ENCODE assay signal across 17 mouse cellular contexts in genomic region chr15:37008546-37008945, GRCm38 (mm10). TPM values are rescaled to one million over a fixed set of nuclear protein-coding genes. Genes with fewer than 3 reads are reported as not detected.
DNase-seq lines count a peak whose midpoint lies in the region; ATAC-seq and TF ChIP-seq lines count a peak whose summit lies in the region.
"Had no signal": no experiment of that assay in that cellular context is flagged by ENCODE, and none has a peak within 500 bp of the region (broad histone marks: within the 10 kb centered on the region; RNA-seq: fewer than 3 reads in every experiment).

No protein-coding gene starts in this region.

- no peak for DNase-seq in heart, postnatal 0 days (ENCODE audit: low spot score)
- no peak for DNase-seq in heart, embryonic 10.5 days (ENCODE audit: low spot score)
- no peak for DNase-seq in liver, postnatal 0 days
- DNase-seq in liver (no peak), ES-E14 (ENCODE audit: low read depth, low spot score) (no peak)
- peak; percentile 16 for DNase-seq in induced T-regulatory cell, adult 2 months (ENCODE audit: low read depth)
- no peak for DNase-seq in adrenal gland, postnatal 4 days (ENCODE audit: low spot score in 2 of 2)
- DNase-seq: adrenal gland, adult 8-10 months; cerebellum, adult 18-20 months; gastrocnemius, postnatal 25 days; layer of hippocampus, adult 9-11 months; thymus, postnatal 25 days had no signal

- TF ChIP-seq CTCF in heart, postnatal 0 days (IDR thresholded peaks at IDR 0.05; ENCODE audit: low read depth) = no peak
- TF ChIP-seq CTCF in liver, postnatal 0 days (IDR thresholded peaks at IDR 0.05; ENCODE audit: low read depth) = no peak

- H3K4me1 ChIP-seq in heart, postnatal 0 days (ENCODE audit: control insufficient read depth, insufficient read depth) = peaks cover 25% of the 10 kb centered on the region
- peaks cover 21% of the 10 kb centered on the region for H3K4me1 ChIP-seq in heart, embryonic 10.5 days
- H3K4me1 ChIP-seq in liver, postnatal 0 days (ENCODE audit: insufficient read depth) = peaks cover 19% of the 10 kb centered on the region
- H3K4me1 ChIP-seq in ES-E14 (ENCODE audit: control insufficient read depth in 2 of 2, insufficient read depth in 2 of 2, low read length in 2 of 2, poor library complexity in 1 of 2) = peaks cover 9 to 14% of the 10 kb centered on the region in 2 experiments
- peaks cover 12% of the 10 kb centered on the region for H3K4me1 ChIP-seq in intestine, embryonic 16.5 days (ENCODE audit: control insufficient read depth, insufficient read depth, low read length)

- in situ Hi-C loops in ES-E14 (cut with MboI; ENCODE audit: low sequenced_read_pairs in 2 of 2, unreplicated experiment in 2 of 2) = no loop called here

- H3K9ac ChIP-seq in heart, postnatal 0 days (replicated peaks; ENCODE audit: low read depth, low read length) = no peak overlapping the region
- H3K9ac ChIP-seq in liver, postnatal 0 days (replicated peaks) = no peak overlapping the region
- H3K9ac ChIP-seq in ES-E14 (ENCODE audit: insufficient read depth, low read depth, low read length, poor library complexity, severe bottlenecking) = no peak overlapping the region
- H3K9ac ChIP-seq in intestine, embryonic 16.5 days (ENCODE audit: low read depth, low read length) = no peak overlapping the region

- TF ChIP-seq EP300 in heart, postnatal 0 days (IDR thresholded peaks at IDR 0.05; ENCODE audit: low read depth) = no peak
- no peak for TF ChIP-seq EP300 in liver, postnatal 0 days (IDR thresholded peaks at IDR 0.05; ENCODE audit: low read depth)

- no peak overlapping the region for H3K4me3 ChIP-seq in heart, postnatal 0 days (ENCODE audit: low read depth, low read length)
- no peak overlapping the region for H3K4me3 ChIP-seq in heart, embryonic 10.5 days
- H3K4me3 ChIP-seq in liver, postnatal 0 days (ENCODE audit: low read depth, low read length) = no peak overlapping the region
- peak overlapping the region in 1 of 2 experiments; percentile 97; a peak in 2 of 4 replicates for H3K4me3 ChIP-seq in ES-E14 (ENCODE audit: insufficient read depth in 1 of 2, low read depth in 1 of 2, low read length in 2 of 2, poor library complexity in 1 of 2, severe bottlenecking in 1 of 2)
- H3K4me3 ChIP-seq in intestine, embryonic 16.5 days (ENCODE audit: low read length) = no peak overlapping the region

- no peak overlapping the region for H3K4me2 ChIP-seq in heart, postnatal 0 days (ENCODE audit: low read depth, low read length)
- no peak overlapping the region for H3K4me2 ChIP-seq in liver, postnatal 0 days (ENCODE audit: low read depth, low read length)
- no peak overlapping the region for H3K4me2 ChIP-seq in intestine, embryonic 16.5 days (ENCODE audit: low read depth, low read length)

- peak overlapping the region; percentile 98 for H3K27ac ChIP-seq in heart, postnatal 0 days (ENCODE audit: low read depth)
- no peak overlapping the region; the same call in 1 of the 2 replicates for H3K27ac ChIP-seq in heart, embryonic 10.5 days
- peak overlapping the region; percentile 8; the same call in 1 of the 2 replicates for H3K27ac ChIP-seq in liver, postnatal 0 days (ENCODE audit: low read depth)
- H3K27ac ChIP-seq in ES-E14 (ENCODE audit: insufficient read depth, low read depth, low read length, poor library complexity, severe bottlenecking) = peak overlapping the region; percentile 98; the same call in 1 of the 2 replicates
- H3K27ac ChIP-seq in intestine, embryonic 16.5 days (ENCODE audit: low read length) = no peak overlapping the region

- H3K9me3 ChIP-seq in heart, postnatal 0 days (replicated peaks; ENCODE audit: control insufficient read depth, low read length) = no peaks in the 10 kb centered on the region
- no peaks in the 10 kb centered on the region for H3K9me3 ChIP-seq in heart, embryonic 10.5 days
- H3K9me3 ChIP-seq in liver, postnatal 0 days (ENCODE audit: low read length) = no peaks in the 10 kb centered on the region
- H3K9me3 ChIP-seq in ES-E14 (ENCODE audit: control insufficient read depth, insufficient read depth, low read depth, low read length) = no peaks in the 10 kb centered on the region
- no peaks in the 10 kb centered on the region for H3K9me3 ChIP-seq in intestine, embryonic 16.5 days (ENCODE audit: control insufficient read depth, low read length)
- H3K9me3 ChIP-seq: embryonic facial prominence, embryonic 13.5 days; intestine, embryonic 15.5 days; limb, embryonic 13.5 days; lung, embryonic 15.5 days had no signal

- ATAC-seq in heart, postnatal 0 days (ENCODE audit: insufficient read depth, low read depth) = no peak
- no peak for ATAC-seq in liver, postnatal 0 days
- no peak for ATAC-seq in intestine, embryonic 16.5 days
- ATAC-seq: intestine, embryonic 15.5 days had no signal

- no peaks in the 10 kb centered on the region for H3K36me3 ChIP-seq in heart, postnatal 0 days (replicated peaks; ENCODE audit: control insufficient read depth, insufficient read depth, low read length)
- peaks cover 8% of the 10 kb centered on the region; the same call in 1 of the 2 replicates for H3K36me3 ChIP-seq in heart, embryonic 10.5 days
- peaks cover under 1% of the 10 kb centered on the region; the same call in 1 of the 2 replicates for H3K36me3 ChIP-seq in liver, postnatal 0 days (replicated peaks; ENCODE audit: insufficient read depth, low read length)
- H3K36me3 ChIP-seq in ES-E14 (ENCODE audit: control insufficient read depth, insufficient read depth, low read length, poor library complexity, severe bottlenecking) = peaks cover 2% of the 10 kb centered on the region
- no peaks in the 10 kb centered on the region for H3K36me3 ChIP-seq in intestine, embryonic 16.5 days (ENCODE audit: control insufficient read depth, insufficient read depth, low read length)
- H3K36me3 ChIP-seq: intestine, embryonic 15.5 days had no signal

- H3K27me3 ChIP-seq in heart, postnatal 0 days (ENCODE audit: control insufficient read depth, insufficient read depth, low read length) = no peaks in the 10 kb centered on the region
- no peaks in the 10 kb centered on the region for H3K27me3 ChIP-seq in heart, embryonic 10.5 days (ENCODE audit: insufficient read depth, poor library complexity, severe bottlenecking)
- H3K27me3 ChIP-seq in liver, postnatal 0 days (ENCODE audit: insufficient read depth, low read length) = no peaks in the 10 kb centered on the region
- H3K27me3 ChIP-seq in intestine, embryonic 16.5 days (replicated peaks; ENCODE audit: control insufficient read depth, insufficient read depth, low read length) = no peaks in the 10 kb centered on the region
- H3K27me3 ChIP-seq: embryonic facial prominence, embryonic 13.5 days; intestine, embryonic 15.5 days; limb, embryonic 13.5 days; lung, embryonic 15.5 days had no signal

TF ChIP-seq in ES-E14, 5 proteins besides CTCF, POLR2A, EP300 and RAD21:
- TF ChIP-seq ZC3H11A (IDR thresholded peaks at IDR 0.05; ENCODE audit: borderline replicate concordance, low read depth, low read length) (no peak), MAFK (IDR thresholded peaks at IDR 0.05; ENCODE audit: insufficient read depth, low read depth, low read length) (0 out of 2 replicates have a peak, but pooled peaks have one; percentile 36)

RNA-seq across cellular contexts. Expression of gene Zfp706, which starts 1.0 kb away (rescaled TPM):
- 36.9 and 48.7 TPM in 2 replicates for total RNA-seq in heart, postnatal 0 days (2014; rRNA removed; ENCODE audit: low replicate concordance)
- polyA plus RNA-seq in heart, postnatal 0 days (2015; fragmentation: Nextera tagmentation; extraction: Ambion mirVana) = 541 and 578 TPM in 2 replicates
- polyA plus RNA-seq in heart, embryonic 10.5 days (2016; fragmentation: Nextera tagmentation; extraction: Ambion mirVana) = 456 and 495 TPM in 2 replicates
- 234 and 251 TPM in 2 replicates for polyA plus RNA-seq in liver, postnatal 0 days (2015; fragmentation: Nextera tagmentation; extraction: Ambion mirVana)
- 23.6 and 65.1 TPM in 2 replicates for total RNA-seq in ES-E14 (2012; rRNA removed)
- 613 and 620 TPM in 2 replicates for polyA plus RNA-seq in intestine, embryonic 16.5 days (2015; fragmentation: Nextera tagmentation; extraction: Ambion mirVana)
- 100 to 1,000 TPM; 207 to 215 TPM for total RNA-seq in adrenal gland, postnatal 4 days (2021)

Comparison
In these comparisons a context has a peak if more than half of its experiments do, and no peak if none do; other contexts are left out.
1. H3K27ac ChIP-seq: peak in heart, postnatal 0 days (single experiment), liver, postnatal 0 days (single experiment) and ES-E14 (single experiment); none in heart, embryonic 10.5 days (single experiment) and intestine, embryonic 16.5 days (single experiment).